Mouse (Mus musculus): ENCODE results near the gene Susd6. TPM values are rescaled to one million over a fixed set of nuclear protein-coding genes. Genes with fewer than 3 reads are reported as not detected.
A peak's percentile ranks its signal among the peaks of the same experiment; 100 is the strongest.

The Susd6 gene
- polyA plus RNA-seq, 1 experiment from 2014 or later = 12.5 TPM

GRCm38 (mm10) chr12:80838271-80838670 lies 48.0 kb downstream of the Susd6 start:
- Histone ChIP-seq H3K9me3 (ENCODE audit: control insufficient read depth, low read length) (no peaks in the 10 kb centered on the region), H3K9ac (no peak overlapping the region), H3K27me3 (ENCODE audit: control insufficient read depth, insufficient read depth, low read length) (no peaks in the 10 kb centered on the region), H3K4me1 (replicated peaks; ENCODE audit: control insufficient read depth, insufficient read depth, low read length) (0 out of 2 replicates have a peak, but pooled peaks cover 5% of the 10 kb centered on the region), H3K4me3 (replicated peaks; ENCODE audit: low read length) (no peak overlapping the region), H3K4me2 (replicated peaks) (no peak overlapping the region), H3K27ac (no peak overlapping the region), H3K36me3 (replicated peaks; ENCODE audit: control insufficient read depth, insufficient read depth) (no peaks in the 10 kb centered on the region)
- DNase-seq (ENCODE audit: low spot score) (no peak), ATAC-seq (ENCODE audit: low FRiP score) (no peak)

DNA sequence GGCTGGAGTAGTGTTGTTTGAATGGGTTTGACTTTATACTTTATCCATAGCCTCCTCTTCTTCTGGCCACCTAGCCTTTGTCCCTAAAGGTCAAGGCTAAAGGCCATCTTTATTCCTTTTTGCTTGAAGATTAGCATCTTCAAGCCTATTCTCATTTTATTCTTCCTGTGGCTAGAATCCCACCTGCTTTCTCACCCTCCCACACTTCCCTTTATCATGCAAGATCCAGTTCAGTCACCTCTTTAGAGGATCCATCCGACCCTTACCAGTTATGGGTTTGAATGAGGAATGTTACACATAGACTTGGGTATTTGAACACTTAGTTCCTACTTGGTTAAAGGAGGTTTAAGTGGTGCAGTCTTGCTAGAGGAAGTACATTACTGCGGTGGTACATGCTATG lies 48.5 kb downstream of the Susd6 start:
- no peak overlapping the region for H3K9ac ChIP-seq
- no peak overlapping the region for H3K4me2 ChIP-seq (replicated peaks)
- peaks cover 11% of the 10 kb centered on the region; the same call in 1 of the 2 replicates for H3K4me1 ChIP-seq (replicated peaks; ENCODE audit: control insufficient read depth, insufficient read depth, low read length)
- H3K27ac ChIP-seq = no peak overlapping the region
- no peaks in the 10 kb centered on the region for H3K27me3 ChIP-seq (ENCODE audit: control insufficient read depth, insufficient read depth, low read length)
- ATAC-seq (ENCODE audit: low FRiP score) = no peak
- no peaks in the 10 kb centered on the region for H3K36me3 ChIP-seq (replicated peaks; ENCODE audit: control insufficient read depth, insufficient read depth)
- H3K4me3 ChIP-seq (replicated peaks; ENCODE audit: low read length) = no peak overlapping the region
- 77% methylated on average over 2 of the region's 2 CpGs for WGBS
- DNase-seq (ENCODE audit: low spot score) = no peak
- H3K9me3 ChIP-seq (ENCODE audit: control insufficient read depth, low read length) = no peaks in the 10 kb centered on the region

GRCm38 (mm10) chr12:80839631-80840030 lies 49.3 kb downstream of the Susd6 start:
- ATAC-seq (ENCODE audit: low FRiP score) (no peak), DNase-seq (ENCODE audit: low spot score) (no peak)
- Histone ChIP-seq H3K27me3 (ENCODE audit: control insufficient read depth, insufficient read depth, low read length) (no peaks in the 10 kb centered on the region), H3K27ac (no peak overlapping the region), H3K9me3 (ENCODE audit: control insufficient read depth, low read length) (no peaks in the 10 kb centered on the region), H3K4me2 (replicated peaks) (no peak overlapping the region), H3K4me1 (replicated peaks; ENCODE audit: control insufficient read depth, insufficient read depth, low read length) (peaks cover 14% of the 10 kb centered on the region; the same call in 1 of the 2 replicates), H3K4me3 (replicated peaks; ENCODE audit: low read length) (no peak overlapping the region), H3K9ac (no peak overlapping the region), H3K36me3 (replicated peaks; ENCODE audit: control insufficient read depth, insufficient read depth) (no peaks in the 10 kb centered on the region)
- WGBS = 69% methylated on average over 2 of the region's 2 CpGs

GRCm38 (mm10) chr12:80841618-80842017 lies 51.3 kb downstream of the Susd6 start:
- ATAC-seq (ENCODE audit: low FRiP score) = no peak
- H3K9ac ChIP-seq = no peak overlapping the region
- no peaks in the 10 kb centered on the region for H3K36me3 ChIP-seq (replicated peaks; ENCODE audit: control insufficient read depth, insufficient read depth)
- 91% methylated on average over 1 of the region's 1 CpGs for WGBS
- H3K4me3 ChIP-seq (replicated peaks; ENCODE audit: low read length) = no peak overlapping the region
- no peaks in the 10 kb centered on the region for H3K9me3 ChIP-seq (ENCODE audit: control insufficient read depth, low read length)
- DNase-seq (ENCODE audit: low spot score) = no peak
- peaks cover 18% of the 10 kb centered on the region for H3K4me1 ChIP-seq (replicated peaks; ENCODE audit: control insufficient read depth, insufficient read depth, low read length)
- H3K27ac ChIP-seq = no peak overlapping the region; the same call in 1 of the 2 replicates
- no peak overlapping the region for H3K4me2 ChIP-seq (replicated peaks)
- H3K27me3 ChIP-seq (ENCODE audit: control insufficient read depth, insufficient read depth, low read length) = no peaks in the 10 kb centered on the region

DNA sequence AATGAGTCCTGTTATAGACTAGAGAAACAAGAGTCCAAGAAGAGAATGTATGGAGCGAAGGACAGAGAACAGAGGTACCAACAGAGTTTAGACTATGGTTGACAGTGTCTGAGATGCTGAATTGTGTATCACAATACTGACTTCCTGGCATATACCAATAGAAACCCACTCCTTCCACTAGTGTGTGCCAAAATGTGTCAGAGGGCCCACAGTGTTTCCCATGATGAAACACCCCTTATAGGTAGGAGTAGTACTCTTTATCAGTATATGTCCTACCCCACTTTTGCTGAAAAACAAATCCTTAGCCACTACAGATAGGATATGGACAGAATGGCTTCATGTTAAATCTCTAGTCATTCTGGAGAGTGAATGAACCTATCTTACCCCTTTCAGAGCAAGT lies 52.3 kb downstream of the Susd6 start:
- H3K9ac ChIP-seq = no peak overlapping the region
- H3K4me2 ChIP-seq (replicated peaks) = no peak overlapping the region
- no peaks in the 10 kb centered on the region for H3K27me3 ChIP-seq (ENCODE audit: control insufficient read depth, insufficient read depth, low read length)
- 97% methylated on average over 1 of the region's 1 CpGs for WGBS
- H3K36me3 ChIP-seq (replicated peaks; ENCODE audit: control insufficient read depth, insufficient read depth) = no peaks in the 10 kb centered on the region
- peaks cover 18% of the 10 kb centered on the region for H3K4me1 ChIP-seq (replicated peaks; ENCODE audit: control insufficient read depth, insufficient read depth, low read length)
- H3K9me3 ChIP-seq (ENCODE audit: control insufficient read depth, low read length) = no peaks in the 10 kb centered on the region
- H3K27ac ChIP-seq = no peak overlapping the region
- ATAC-seq (ENCODE audit: low FRiP score) (no peak), DNase-seq (ENCODE audit: low spot score) (no peak)
- H3K4me3 ChIP-seq (replicated peaks; ENCODE audit: low read length) = no peak overlapping the region

DNA sequence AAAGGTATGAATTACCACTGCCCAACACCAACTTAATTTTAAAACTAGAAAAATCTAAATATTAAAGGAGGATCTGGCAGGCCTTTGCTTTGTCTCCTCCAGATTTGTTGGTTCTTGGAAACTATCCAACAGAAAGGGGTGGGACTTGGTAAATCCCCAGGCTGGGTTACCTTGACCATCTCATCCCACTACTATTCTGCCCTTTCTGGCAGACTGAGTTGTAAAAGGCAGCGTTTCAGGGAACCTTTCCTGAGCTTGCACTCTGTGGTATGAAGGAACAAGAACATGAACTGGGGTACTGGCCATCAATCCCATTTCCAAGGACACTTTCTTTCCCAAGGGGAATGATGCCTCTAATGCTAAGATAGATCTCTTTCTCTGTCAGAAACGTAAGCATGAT lies 52.9 kb downstream of the Susd6 start:
- Histone ChIP-seq H3K4me2 (replicated peaks) (no peak overlapping the region), H3K27me3 (ENCODE audit: control insufficient read depth, insufficient read depth, low read length) (no peaks in the 10 kb centered on the region), H3K36me3 (replicated peaks; ENCODE audit: control insufficient read depth, insufficient read depth) (no peaks in the 10 kb centered on the region), H3K9me3 (ENCODE audit: control insufficient read depth, low read length) (no peaks in the 10 kb centered on the region), H3K9ac (no peak overlapping the region), H3K4me1 (replicated peaks; ENCODE audit: control insufficient read depth, insufficient read depth, low read length) (peaks cover 18% of the 10 kb centered on the region), H3K27ac (no peak overlapping the region; the same call in 1 of the 2 replicates), H3K4me3 (replicated peaks; ENCODE audit: low read length) (no peak overlapping the region)
- ATAC-seq (ENCODE audit: low FRiP score) = no peak
- no peak for DNase-seq (ENCODE audit: low spot score)
- WGBS = 74% methylated on average over 2 of the region's 2 CpGs

GRCm38 (mm10) chr12:80843651-80844444 lies 53.5 kb downstream of the Susd6 start:
- Histone ChIP-seq H3K36me3 (replicated peaks; ENCODE audit: control insufficient read depth, insufficient read depth) (no peaks in the 10 kb centered on the region), H3K4me1 (replicated peaks; ENCODE audit: control insufficient read depth, insufficient read depth, low read length) (peaks cover 18% of the 10 kb centered on the region), H3K27ac (peak overlapping the region; percentile 67), H3K9ac (no peak overlapping the region), H3K4me3 (replicated peaks; ENCODE audit: low read length) (no peak overlapping the region), H3K9me3 (ENCODE audit: control insufficient read depth, low read length) (no peaks in the 10 kb centered on the region), H3K4me2 (replicated peaks) (no peak overlapping the region), H3K27me3 (ENCODE audit: control insufficient read depth, insufficient read depth, low read length) (no peaks in the 10 kb centered on the region)
- 73% methylated on average over 4 of the region's 4 CpGs for WGBS
- ATAC-seq (ENCODE audit: low FRiP score) (no peak), DNase-seq (ENCODE audit: low spot score) (no peak)

DNA sequence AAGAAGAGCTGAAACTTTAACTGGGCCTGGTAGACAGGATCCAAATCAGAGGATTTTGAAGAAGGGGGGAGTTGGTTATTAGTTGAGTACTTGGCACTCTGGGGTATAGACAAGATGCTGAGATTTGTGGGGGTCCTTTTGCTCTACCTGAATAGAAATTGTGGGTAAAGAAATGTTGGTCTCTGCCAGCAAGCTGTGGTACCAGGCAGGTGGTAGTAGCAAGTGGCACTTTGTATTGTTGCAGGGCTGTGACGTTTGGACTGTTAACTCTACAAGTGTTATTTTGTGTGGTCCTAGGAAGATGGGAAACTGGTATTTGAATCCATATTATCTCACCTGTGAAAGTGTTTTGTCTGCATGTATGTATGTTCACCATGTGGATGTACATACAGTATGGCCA lies 55.6 kb downstream of the Susd6 start:
- no peaks in the 10 kb centered on the region for H3K27me3 ChIP-seq (ENCODE audit: control insufficient read depth, insufficient read depth, low read length)
- H3K4me3 ChIP-seq (replicated peaks; ENCODE audit: low read length) = no peak overlapping the region
- no peak overlapping the region for H3K27ac ChIP-seq
- H3K36me3 ChIP-seq (replicated peaks; ENCODE audit: control insufficient read depth, insufficient read depth) = no peaks in the 10 kb centered on the region
- no peak for DNase-seq (ENCODE audit: low spot score)
- 90% methylated on average over 1 of the region's 1 CpGs for WGBS
- H3K4me2 ChIP-seq (replicated peaks) = no peak overlapping the region
- H3K9ac ChIP-seq = no peak overlapping the region
- H3K9me3 ChIP-seq (ENCODE audit: control insufficient read depth, low read length) = no peaks in the 10 kb centered on the region
- no peak for ATAC-seq (ENCODE audit: low FRiP score)
- peaks cover 14% of the 10 kb centered on the region for H3K4me1 ChIP-seq (replicated peaks; ENCODE audit: control insufficient read depth, insufficient read depth, low read length)

GRCm38 (mm10) chr12:80846861-80847268 lies 56.6 kb downstream of the Susd6 start:
- 94% methylated on average over 1 of the region's 1 CpGs for WGBS
- H3K27me3 ChIP-seq (ENCODE audit: control insufficient read depth, insufficient read depth, low read length) = no peaks in the 10 kb centered on the region
- H3K9me3 ChIP-seq (ENCODE audit: control insufficient read depth, low read length) = no peaks in the 10 kb centered on the region
- no peak overlapping the region for H3K27ac ChIP-seq
- no peaks in the 10 kb centered on the region for H3K36me3 ChIP-seq (replicated peaks; ENCODE audit: control insufficient read depth, insufficient read depth)
- H3K9ac ChIP-seq = no peak overlapping the region
- no peak for ATAC-seq (ENCODE audit: low FRiP score)
- H3K4me3 ChIP-seq (replicated peaks; ENCODE audit: low read length) = no peak overlapping the region
- DNase-seq (ENCODE audit: low spot score) = no peak
- H3K4me2 ChIP-seq (replicated peaks) = no peak overlapping the region
- peaks cover 14% of the 10 kb centered on the region for H3K4me1 ChIP-seq (replicated peaks; ENCODE audit: control insufficient read depth, insufficient read depth, low read length)
